Mouse (Mus musculus) frontal cortex, adult 2 months (tissue): ENCODE results near the gene Hoxb6. TPM values are rescaled to one million over a fixed set of nuclear protein-coding genes. Genes with fewer than 3 reads are reported as not detected.

ENCODE experiments used
- DNase-seq, 2 experiments: peaks; one replicate each; pipeline ENCODE4 v3.0.0; 2022; ENCODE audit warnings: low spot score in 1 of 2; ENCODE audit errors: extremely low spot score in 1 of 2
- polyA plus RNA-seq: library from polyadenylated mRNA; depleted of rRNA; stranded (reverse); fragments of >200 nt; gene quantifications from 2 replicates; pipeline ENCODE4 v1.2.3, GENCODE M21; 2012

Gene Hoxb6
- polyA plus RNA-seq, 1 experiment, result not detected

GRCm38 (mm10) chr11:96284774-96285734 is 7.2 kb upstream of the Hoxb6 start:
- DNase-seq, result no peak

- DNase-seq, result no peak
Observed at GRCm38 (mm10) chr11:96285771-96286738, 6.2 kb upstream of the Hoxb6 start, which contains the start of gene Hoxb7. Hoxb7 (plus strand) TSS chr11:96286623.

- DNase-seq, result no peak
Observed at GRCm38 (mm10) chr11:96286739-96287385, 5.4 kb upstream of the Hoxb6 start.

GRCm38 (mm10) chr11:96287411-96287810 is 4.9 kb upstream of the Hoxb6 start:
- DNase-seq, result no peak

- DNase-seq, result no peak
Observed at GRCm38 (mm10) chr11:96288455-96289221, 3.6 kb upstream of the Hoxb6 start.

GRCm38 (mm10) chr11:96289293-96289692 is 3.0 kb upstream of the Hoxb6 start:
- no peak for DNase-seq

- DNase-seq, result no peak
Observed at GRCm38 (mm10) chr11:96289837-96290236, 2.4 kb upstream of the Hoxb6 start.

- no peak for DNase-seq
Observed at GRCm38 (mm10) chr11:96290705-96291355, 1.4 kb upstream of the Hoxb6 start.

- no peak for DNase-seq
Observed at GRCm38 (mm10) chr11:96292565-96293301, 457 bp downstream of the Hoxb6 start.

GRCm38 (mm10) chr11:96293302-96293921 is 1.1 kb downstream of the Hoxb6 start:
- DNase-seq, result no peak

GRCm38 (mm10) chr11:96294245-96295091 is 2.2 kb downstream of the Hoxb6 start:
- DNase-seq, result peak in 1 of 2 experiments; percentile 65

GRCm38 (mm10) chr11:96295092-96295835 is 3.0 kb downstream of the Hoxb6 start:
- DNase-seq, result no peak

GRCm38 (mm10) chr11:96296997-96297396 is 4.7 kb downstream of the Hoxb6 start:
- DNase-seq, result no peak

- no peak for DNase-seq
Observed at GRCm38 (mm10) chr11:96297428-96297827, 5.2 kb downstream of the Hoxb6 start.

- no peak for DNase-seq
Observed at GRCm38 (mm10) chr11:96297968-96298635, 5.8 kb downstream of the Hoxb6 start.
